21 mouse cellular contexts compared by ENCODE assay signal in genomic region chr8:99650587-99651301, GRCm38 (mm10).
DNase-seq lines count a peak whose midpoint lies in the region; ATAC-seq and TF ChIP-seq lines count a peak whose summit lies in the region.
"Had no signal": no experiment of that assay in that cellular context is flagged by ENCODE, and none has a peak within 500 bp of the region (broad histone marks: within the 10 kb centered on the region; RNA-seq: fewer than 3 reads in every experiment).

No protein-coding gene starts in this region.

- H3K9ac ChIP-seq in forebrain, embryonic 13.5 days, result no peak overlapping the region
- no peak overlapping the region for H3K9ac ChIP-seq in forebrain, embryonic 15.5 days (replicated peaks)
- no peak overlapping the region for H3K9ac ChIP-seq in limb, embryonic 15.5 days
- H3K9ac ChIP-seq: hindbrain, embryonic 12.5 days had no signal

- H3K4me2 ChIP-seq in forebrain, embryonic 13.5 days, result no peak overlapping the region
- H3K4me2 ChIP-seq in forebrain, embryonic 15.5 days (replicated peaks), result no peak overlapping the region
- H3K4me2 ChIP-seq in limb, embryonic 15.5 days, result no peak overlapping the region
- H3K4me2 ChIP-seq: hindbrain, embryonic 12.5 days had no signal

- H3K4me1 ChIP-seq in forebrain, embryonic 13.5 days, result no peaks in the 10 kb centered on the region
- H3K4me1 ChIP-seq in forebrain, embryonic 10.5 days, result no peaks in the 10 kb centered on the region
- H3K4me1 ChIP-seq in forebrain, embryonic 15.5 days, result no peaks in the 10 kb centered on the region
- no peaks in the 10 kb centered on the region for H3K4me1 ChIP-seq in limb, embryonic 15.5 days
- H3K4me1 ChIP-seq: heart, embryonic 10.5 days; hindbrain, embryonic 12.5 days had no signal

- no peak for TF ChIP-seq POLR2A in brain, embryonic 14.5 days (IDR thresholded peaks at IDR 0.05; ENCODE audit: borderline replicate concordance, extremely low read depth, insufficient read depth, insufficient read length, poor library complexity, severe bottlenecking)

- TF ChIP-seq CTCF in brain, embryonic 14.5 days (IDR thresholded peaks at IDR 0.05; ENCODE audit: borderline replicate concordance, extremely low read depth, insufficient read depth, insufficient read length), result no peak

- no peaks in the 10 kb centered on the region for H3K36me3 ChIP-seq in forebrain, embryonic 13.5 days (ENCODE audit: poor library complexity, severe bottlenecking)
- no peaks in the 10 kb centered on the region for H3K36me3 ChIP-seq in forebrain, embryonic 10.5 days (replicated peaks)
- no peaks in the 10 kb centered on the region for H3K36me3 ChIP-seq in forebrain, embryonic 15.5 days
- H3K36me3 ChIP-seq in limb, embryonic 15.5 days, result no peaks in the 10 kb centered on the region
- H3K36me3 ChIP-seq: heart, embryonic 10.5 days; hindbrain, embryonic 12.5 days had no signal

- intact Hi-C loops in left cerebral cortex, postnatal 10 days (cut with DNase I), result no loop called here

- ATAC-seq in forebrain, embryonic 13.5 days, result peak; percentile 92
- peak; percentile 97 for ATAC-seq in forebrain, embryonic 15.5 days (replicated peaks)
- ATAC-seq in limb, embryonic 15.5 days (ENCODE audit: insufficient number of reproducible peaks, low FRiP score, low TSS enrichment, low read depth), result peak; percentile 35; the same call in 1 of the 2 replicates
- ATAC-seq: activated CD4-positive, CD25-positive, alpha-beta regulatory T cell, adult 4 months; hindbrain, embryonic 16.5 days; inflammation-experienced regulatory T-cells, adult 6 months; Patski had no signal

- no peaks in the 10 kb centered on the region for H3K9me3 ChIP-seq in forebrain, embryonic 13.5 days (replicated peaks)
- H3K9me3 ChIP-seq in forebrain, embryonic 10.5 days, result no peaks in the 10 kb centered on the region
- no peaks in the 10 kb centered on the region for H3K9me3 ChIP-seq in forebrain, embryonic 15.5 days
- H3K9me3 ChIP-seq in limb, embryonic 15.5 days, result no peaks in the 10 kb centered on the region
- H3K9me3 ChIP-seq: heart, embryonic 10.5 days; hindbrain, embryonic 12.5 days had no signal

- DNase-seq in forebrain, embryonic 10.5 days (ENCODE audit: extremely low spot score, low spot score), result no peak
- DNase-seq in brain, embryonic 14.5 days (ENCODE audit: low read depth), result peak; percentile 86
- DNase-seq in left cerebral cortex, postnatal 10 days (ENCODE audit: extremely low spot score in 1 of 2, low spot score in 2 of 2), result no peak
- DNase-seq: adrenal gland, postnatal 14 days; cerebellum, adult 18-20 months; cerebellum, adult 9-11 months; cerebellum, postnatal 36 days; gastrocnemius, postnatal 10 days; heart, adult 18-20 months; heart, postnatal 10 days; heart, postnatal 4 days had no signal

- H3K27ac ChIP-seq in forebrain, embryonic 13.5 days, result no peak overlapping the region
- H3K27ac ChIP-seq in forebrain, embryonic 10.5 days, result no peak overlapping the region
- peak overlapping the region; percentile 43 for H3K27ac ChIP-seq in forebrain, embryonic 15.5 days (replicated peaks)
- no peak overlapping the region for H3K27ac ChIP-seq in limb, embryonic 15.5 days
- H3K27ac ChIP-seq: heart, embryonic 10.5 days; hindbrain, embryonic 12.5 days had no signal

- no peak overlapping the region for H3K4me3 ChIP-seq in forebrain, embryonic 13.5 days
- H3K4me3 ChIP-seq in forebrain, embryonic 10.5 days, result no peak overlapping the region
- no peak overlapping the region for H3K4me3 ChIP-seq in forebrain, embryonic 15.5 days
- no peak overlapping the region for H3K4me3 ChIP-seq in limb, embryonic 15.5 days
- H3K4me3 ChIP-seq: heart, embryonic 10.5 days; hindbrain, embryonic 12.5 days had no signal

- WGBS in forebrain, embryonic 13.5 days, result 56% methylated on average over 9 of the region's 9 CpGs
- WGBS in forebrain, embryonic 10.5 days, result 86% methylated on average over 9 of the region's 9 CpGs
- 38% methylated on average over 9 of the region's 9 CpGs for WGBS in forebrain, embryonic 15.5 days
- 37% methylated on average over 9 of the region's 9 CpGs for WGBS in limb, embryonic 15.5 days

- H3K27me3 ChIP-seq in forebrain, embryonic 13.5 days, result no peaks in the 10 kb centered on the region
- no peaks in the 10 kb centered on the region for H3K27me3 ChIP-seq in forebrain, embryonic 10.5 days (ENCODE audit: poor library complexity, severe bottlenecking)
- H3K27me3 ChIP-seq in forebrain, embryonic 15.5 days, result no peaks in the 10 kb centered on the region
- H3K27me3 ChIP-seq in limb, embryonic 15.5 days, result no peaks in the 10 kb centered on the region
- H3K27me3 ChIP-seq: CH12.LX; hindbrain, embryonic 12.5 days; Patski had no signal

Comparison
In these comparisons a context has a peak if more than half of its experiments do, and no peak if none do; other contexts are left out.
1. ATAC-seq: peak in every context shown above with its lines; median percentile 97 in forebrain, embryonic 15.5 days; 92 in forebrain, embryonic 13.5 days; 35 in limb, embryonic 15.5 days.